Mouse (Mus musculus): Measurements from ENCODE around the gene Tmprss11a. TPM values are rescaled to one million over a fixed set of nuclear protein-coding genes. Genes with fewer than 3 reads are reported as not detected.
A peak's percentile ranks its signal among the peaks of the same experiment; 100 is the strongest.

Gene Tmprss11a
- polyA plus RNA-seq (2012; rRNA removed): not detected in 2 replicates

DNA sequence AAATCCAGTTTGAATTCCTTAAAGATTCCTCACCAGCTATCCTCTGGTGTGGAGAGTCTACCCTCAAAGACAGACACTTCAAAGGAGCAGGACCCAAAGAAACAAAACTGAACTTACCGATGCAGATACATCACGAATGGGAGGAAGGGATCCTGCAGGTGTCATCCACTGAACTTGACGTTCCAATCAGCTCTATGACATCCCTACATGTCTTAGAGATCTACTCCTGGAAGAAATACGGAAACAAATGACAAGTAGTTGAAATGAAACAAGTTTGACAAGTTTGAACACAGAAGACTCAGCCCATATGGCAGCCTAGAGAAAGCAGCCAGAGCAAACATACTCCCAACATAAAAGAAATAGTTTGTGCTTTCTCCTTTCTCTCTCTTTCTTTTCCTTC, at the start of gene Tmprss11a:
Tmprss11a (minus strand) TSS at position 101 of the 400 bp plus-strand sequence.
- Histone ChIP-seq H3K27me3 (replicated peaks; ENCODE audit: control insufficient read depth, insufficient read depth, low read length) (no peaks in the 10 kb centered on the region), H3K36me3 (ENCODE audit: control insufficient read depth, insufficient read depth, low read length) (no peaks in the 10 kb centered on the region), H3K4me3 (ENCODE audit: insufficient read depth, low read depth, low read length) (no peak within 1 kb of the TSS), H3K27ac (ENCODE audit: insufficient read depth, low read depth, low read length) (no peak within 1 kb of the TSS), H3K4me1 (ENCODE audit: control insufficient read depth, insufficient read depth, low read length) (no peaks in the 10 kb centered on the region)
- 64% methylated on average over 4 of the region's 4 CpGs for WGBS
- TF ChIP-seq POLR2A (IDR thresholded peaks at IDR 0.05; ENCODE audit: low read depth, low read length): no peak
- TF ChIP-seq CTCF (conservative IDR thresholded peaks at IDR 0.05; ENCODE audit: insufficient read depth, insufficient read length, low read depth, low read length): no peak
- DNase-seq: no peak

DNA sequence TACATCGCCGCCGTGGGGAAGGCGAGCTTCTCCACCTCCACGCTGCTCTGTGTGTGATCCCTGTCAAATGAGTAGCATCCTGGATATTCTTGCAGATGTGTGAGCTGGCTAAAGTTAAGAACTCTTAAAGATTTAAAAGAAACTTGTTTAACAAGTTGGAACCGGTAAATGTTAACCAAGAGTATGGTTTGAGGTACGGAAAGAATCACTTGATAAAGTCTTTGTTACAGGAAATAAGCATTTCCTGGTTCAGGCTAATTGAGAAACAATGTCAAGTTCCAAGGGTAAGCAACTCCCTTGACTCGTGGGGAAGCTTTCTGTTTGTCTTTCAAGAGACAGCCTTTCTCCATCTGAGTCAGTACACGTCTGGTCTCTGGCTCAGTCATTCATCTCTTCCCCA, 49.7 kb upstream of the Tmprss11a start, which contains the start of gene Tmprss11g:
Tmprss11g (minus strand) TSS at position 101 of the 400 bp plus-strand sequence.
- DNase-seq: no peak
- no peaks in the 10 kb centered on the region for H3K36me3 ChIP-seq (ENCODE audit: control insufficient read depth, insufficient read depth, low read length)
- no peaks in the 10 kb centered on the region for H3K4me1 ChIP-seq (ENCODE audit: control insufficient read depth, insufficient read depth, low read length)
- no peaks in the 10 kb centered on the region for H3K27me3 ChIP-seq (replicated peaks; ENCODE audit: control insufficient read depth, insufficient read depth, low read length)
- H3K4me3 ChIP-seq (ENCODE audit: insufficient read depth, low read depth, low read length): no peak within 1 kb of the TSS
- TF ChIP-seq POLR2A (IDR thresholded peaks at IDR 0.05; ENCODE audit: low read depth, low read length) (no peak), CTCF (conservative IDR thresholded peaks at IDR 0.05; ENCODE audit: insufficient read depth, insufficient read length, low read depth, low read length) (no peak)
- WGBS: 71% methylated on average over 9 of the region's 9 CpGs
- no peak within 1 kb of the TSS for H3K27ac ChIP-seq (ENCODE audit: insufficient read depth, low read depth, low read length)

DNA sequence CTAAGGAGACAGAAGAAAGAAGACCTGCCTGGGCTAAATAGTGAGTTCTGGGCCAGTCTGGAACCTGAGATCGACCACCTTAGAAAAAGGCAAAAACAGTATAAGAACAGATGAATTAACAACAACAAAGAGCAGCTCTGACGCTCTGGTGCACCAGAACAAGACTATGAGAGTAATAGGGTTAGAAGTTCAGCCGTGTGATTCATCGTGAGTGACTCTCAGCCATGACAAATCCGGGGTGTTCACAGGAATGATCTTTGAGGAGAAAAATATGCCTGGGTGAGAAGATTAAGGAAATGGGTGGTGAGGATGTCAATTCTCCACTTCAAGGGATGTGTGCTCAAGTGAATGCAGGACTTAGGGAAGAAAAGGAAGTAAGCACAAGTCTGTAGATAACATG, 42.7 kb upstream of the Tmprss11a start:
- H3K27ac ChIP-seq (ENCODE audit: insufficient read depth, low read depth, low read length): no peak overlapping the region

DNA sequence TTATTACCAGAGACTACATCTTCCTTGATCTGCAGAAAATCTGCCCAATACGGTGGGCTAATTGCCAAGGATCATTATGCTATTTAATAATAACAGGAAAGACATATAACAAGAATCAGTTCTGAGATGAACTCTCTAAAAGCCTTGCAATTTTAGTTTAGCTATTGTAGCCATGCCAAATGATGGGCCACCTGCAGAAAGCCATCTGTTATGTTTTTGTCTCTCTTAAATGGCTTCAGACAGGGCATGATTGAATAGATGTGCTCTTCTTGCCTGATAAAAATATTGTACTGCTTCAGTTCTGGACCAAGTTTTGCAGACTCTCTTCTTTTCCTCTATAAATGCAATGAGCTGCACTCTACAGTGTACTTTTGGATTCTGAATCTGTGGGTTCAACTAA, 24.7 kb upstream of the Tmprss11a start:
- Histone ChIP-seq H3K36me3 (ENCODE audit: control insufficient read depth, insufficient read depth, low read length) (no peaks in the 10 kb centered on the region), H3K4me3 (ENCODE audit: insufficient read depth, low read depth, low read length) (no peak overlapping the region), H3K27me3 (replicated peaks; ENCODE audit: control insufficient read depth, insufficient read depth, low read length) (no peaks in the 10 kb centered on the region), H3K4me1 (ENCODE audit: control insufficient read depth, insufficient read depth, low read length) (no peaks in the 10 kb centered on the region), H3K27ac (ENCODE audit: insufficient read depth, low read depth, low read length) (no peak overlapping the region)
- TF ChIP-seq CTCF (conservative IDR thresholded peaks at IDR 0.05; ENCODE audit: insufficient read depth, insufficient read length, low read depth, low read length) (no peak), POLR2A (IDR thresholded peaks at IDR 0.05; ENCODE audit: low read depth, low read length) (no peak)
- no peak for DNase-seq
- WGBS: 77% methylated on average over 1 of the region's 1 CpGs

More for the DNA sequence above, 42.7 kb upstream of the Tmprss11a start:
- no peaks in the 10 kb centered on the region for H3K36me3 ChIP-seq (ENCODE audit: control insufficient read depth, insufficient read depth, low read length)
- no peak for TF ChIP-seq CTCF (conservative IDR thresholded peaks at IDR 0.05; ENCODE audit: insufficient read depth, insufficient read length, low read depth, low read length)
- H3K4me3 ChIP-seq (ENCODE audit: insufficient read depth, low read depth, low read length): no peak overlapping the region
- no peaks in the 10 kb centered on the region for H3K4me1 ChIP-seq (ENCODE audit: control insufficient read depth, insufficient read depth, low read length)
- DNase-seq: no peak
- H3K27me3 ChIP-seq (replicated peaks; ENCODE audit: control insufficient read depth, insufficient read depth, low read length): no peaks in the 10 kb centered on the region
- WGBS: 59% methylated on average over 5 of the region's 5 CpGs

DNA sequence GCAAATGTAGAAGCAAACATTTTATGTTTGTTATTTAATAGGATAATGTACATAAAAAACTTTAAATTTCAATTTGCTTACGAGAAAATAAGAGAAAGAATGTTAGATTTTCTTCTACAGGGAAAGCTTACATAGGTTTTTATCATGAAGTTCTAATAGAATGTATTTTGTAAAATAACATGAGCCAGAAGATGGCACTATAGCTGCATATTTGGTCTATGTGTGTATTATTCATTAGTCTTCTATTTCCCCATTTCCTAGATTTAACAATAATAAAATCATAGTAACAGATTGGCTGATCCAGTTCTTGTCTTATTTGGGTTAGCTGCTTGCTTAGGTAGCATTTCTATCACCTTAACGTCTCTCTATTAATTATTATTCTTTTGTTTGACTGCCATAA, 13.8 kb upstream of the Tmprss11a start:
- H3K27me3 ChIP-seq (replicated peaks; ENCODE audit: control insufficient read depth, insufficient read depth, low read length): no peaks in the 10 kb centered on the region
- WGBS: 64% methylated on average over 2 of the region's 2 CpGs
- peak; percentile 10 for DNase-seq
- no peaks in the 10 kb centered on the region for H3K4me1 ChIP-seq (ENCODE audit: control insufficient read depth, insufficient read depth, low read length)
- no peak overlapping the region for H3K27ac ChIP-seq (ENCODE audit: insufficient read depth, low read depth, low read length)
- no peak overlapping the region for H3K4me3 ChIP-seq (ENCODE audit: insufficient read depth, low read depth, low read length)
- peak; percentile 18; the same call in 1 of the 2 replicates for TF ChIP-seq CTCF (conservative IDR thresholded peaks at IDR 0.05; ENCODE audit: insufficient read depth, insufficient read length, low read depth, low read length)
- TF ChIP-seq POLR2A (IDR thresholded peaks at IDR 0.05; ENCODE audit: low read depth, low read length): no peak
- no peaks in the 10 kb centered on the region for H3K36me3 ChIP-seq (ENCODE audit: control insufficient read depth, insufficient read depth, low read length)

DNA sequence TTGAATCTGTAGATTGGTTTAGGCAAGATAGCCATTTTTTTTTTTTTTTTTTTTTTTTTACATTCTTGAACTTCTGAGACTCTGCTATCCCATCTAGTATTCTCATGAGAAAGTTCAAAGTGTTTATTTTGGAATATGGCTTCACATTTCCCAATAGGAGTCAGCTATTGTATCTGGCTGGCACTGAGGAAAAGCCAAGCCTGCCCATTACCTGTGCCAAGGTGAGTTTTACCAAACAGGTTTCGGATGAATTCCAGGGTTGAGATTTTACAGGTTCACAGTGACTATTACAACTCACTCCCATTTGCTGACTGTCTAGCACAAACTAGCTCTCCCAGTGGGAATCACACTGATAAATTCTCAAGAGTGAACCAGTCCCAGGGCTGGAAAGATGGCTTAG, 13.2 kb upstream of the Tmprss11a start:
- no peaks in the 10 kb centered on the region for H3K27me3 ChIP-seq (replicated peaks; ENCODE audit: control insufficient read depth, insufficient read depth, low read length)
- H3K4me1 ChIP-seq (ENCODE audit: control insufficient read depth, insufficient read depth, low read length): no peaks in the 10 kb centered on the region
- no peak for DNase-seq
- no peak overlapping the region for H3K27ac ChIP-seq (ENCODE audit: insufficient read depth, low read depth, low read length)
- 69% methylated on average over 1 of the region's 1 CpGs for WGBS
- no peak for TF ChIP-seq POLR2A (IDR thresholded peaks at IDR 0.05; ENCODE audit: low read depth, low read length)
- no peak for TF ChIP-seq CTCF (conservative IDR thresholded peaks at IDR 0.05; ENCODE audit: insufficient read depth, insufficient read length, low read depth, low read length)
- no peak overlapping the region for H3K4me3 ChIP-seq (ENCODE audit: insufficient read depth, low read depth, low read length)
- no peaks in the 10 kb centered on the region for H3K36me3 ChIP-seq (ENCODE audit: control insufficient read depth, insufficient read depth, low read length)

DNA sequence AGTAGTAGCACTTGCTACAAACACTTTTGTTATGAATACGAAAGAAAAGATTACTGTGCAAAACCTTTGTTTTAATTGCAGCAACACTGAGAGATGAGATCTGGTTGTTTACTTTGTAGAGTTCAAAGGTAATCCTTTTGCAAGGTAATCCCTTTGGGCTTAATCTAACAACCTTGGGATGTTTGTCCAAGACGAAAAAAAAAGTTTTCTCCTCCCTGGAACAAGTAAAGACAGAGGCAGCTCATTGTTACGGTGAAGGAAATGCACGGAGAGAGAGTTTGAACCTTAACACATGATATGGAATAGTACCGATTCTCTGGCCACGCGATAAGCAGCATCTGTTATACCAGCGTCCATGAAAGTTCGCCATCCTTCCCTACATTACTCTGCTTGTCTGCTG, 5.1 kb upstream of the Tmprss11a start:
- DNase-seq: no peak
- Histone ChIP-seq H3K4me1 (ENCODE audit: control insufficient read depth, insufficient read depth, low read length) (no peaks in the 10 kb centered on the region), H3K27me3 (replicated peaks; ENCODE audit: control insufficient read depth, insufficient read depth, low read length) (no peaks in the 10 kb centered on the region)

More for the DNA sequence above, 5.1 kb upstream of the Tmprss11a start:
- no peaks in the 10 kb centered on the region for H3K36me3 ChIP-seq (ENCODE audit: control insufficient read depth, insufficient read depth, low read length)
- no peak overlapping the region for H3K27ac ChIP-seq (ENCODE audit: insufficient read depth, low read depth, low read length)
- no peak overlapping the region for H3K4me3 ChIP-seq (ENCODE audit: insufficient read depth, low read depth, low read length)
- WGBS: 76% methylated on average over 9 of the region's 9 CpGs
- TF ChIP-seq CTCF (conservative IDR thresholded peaks at IDR 0.05; ENCODE audit: insufficient read depth, insufficient read length, low read depth, low read length) (no peak), POLR2A (IDR thresholded peaks at IDR 0.05; ENCODE audit: low read depth, low read length) (no peak)

Measured in kidney, adult 2 months (tissue).